In the genomic region with DNA sequence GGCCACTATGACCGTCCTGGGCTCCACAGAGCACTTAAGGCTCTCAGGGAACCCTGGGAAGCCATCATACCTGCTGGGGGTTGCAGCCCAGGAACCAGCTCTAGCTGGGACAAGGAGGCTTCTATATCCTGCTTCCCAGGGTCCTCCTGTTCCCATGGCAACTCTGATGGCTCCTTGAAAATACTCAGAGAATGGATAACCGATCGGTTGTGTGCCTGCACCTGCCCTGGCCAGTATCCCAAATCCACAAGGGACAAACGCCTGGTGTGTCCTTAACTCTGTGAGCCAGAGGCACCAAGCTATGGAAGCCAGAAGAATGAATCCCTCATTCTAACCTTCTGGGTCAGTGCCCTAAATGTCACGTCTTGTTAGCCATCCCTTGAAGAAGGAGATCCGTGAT, we compare ENCODE assay signal across 15 mouse cellular contexts.
DNase-seq lines count a peak whose midpoint lies in the region; ATAC-seq and TF ChIP-seq lines count a peak whose summit lies in the region.
"Had no signal": no experiment of that assay in that cellular context is flagged by ENCODE, and none has a peak within 500 bp of the region (broad histone marks: within the 10 kb centered on the region; RNA-seq: fewer than 3 reads in every experiment).

No protein-coding gene starts in this region.

- 0 out of 2 replicates have a peak overlapping the region, but pooled peaks have one; percentile 12 for H3K4me2 ChIP-seq in heart, embryonic 16.5 days (ENCODE audit: low read depth, low read length)
- peak overlapping the region; percentile 18; the same call in 1 of the 2 replicates for H3K4me2 ChIP-seq in embryonic facial prominence, embryonic 14.5 days (ENCODE audit: low read depth, low read length)
- no peak overlapping the region for H3K4me2 ChIP-seq in midbrain, postnatal 0 days (ENCODE audit: low read depth, low read length, poor library complexity, severe bottlenecking)
- H3K4me2 ChIP-seq: intestine, embryonic 15.5 days had no signal

- H3K4me3 ChIP-seq in heart, embryonic 16.5 days (ENCODE audit: low read length), result no peak overlapping the region
- H3K4me3 ChIP-seq in heart, adult 2 months, result no peak overlapping the region
- no peak overlapping the region for H3K4me3 ChIP-seq in embryonic facial prominence, embryonic 14.5 days (ENCODE audit: low read depth, low read length)
- H3K4me3 ChIP-seq in midbrain, postnatal 0 days (ENCODE audit: low read depth, low read length), result no peak overlapping the region
- H3K4me3 ChIP-seq: intestine, embryonic 15.5 days had no signal

- no peaks in the 10 kb centered on the region for H3K27me3 ChIP-seq in heart, embryonic 16.5 days (ENCODE audit: control insufficient read depth, insufficient read depth, low read length)
- H3K27me3 ChIP-seq in heart, adult 2 months (ENCODE audit: control insufficient read depth, insufficient read depth, low read length), result no peaks in the 10 kb centered on the region
- H3K27me3 ChIP-seq in embryonic facial prominence, embryonic 14.5 days (replicated peaks; ENCODE audit: control insufficient read depth, insufficient read depth, low read length), result no peaks in the 10 kb centered on the region
- no peaks in the 10 kb centered on the region for H3K27me3 ChIP-seq in midbrain, postnatal 0 days (ENCODE audit: insufficient read depth, low read length)
- H3K27me3 ChIP-seq: intestine, embryonic 15.5 days had no signal

- no peak for DNase-seq in heart, adult 2 months
- peak; percentile 51 for DNase-seq in brain, embryonic 14.5 days (ENCODE audit: low read depth)
- DNase-seq in embryonic facial prominence, embryonic 14.5 days (ENCODE audit: low spot score), result peak; percentile 27
- peak; percentile 48 for DNase-seq in midbrain, postnatal 0 days (ENCODE audit: low spot score)
- DNase-seq in lung, postnatal 14 days, result no peak
- DNase-seq: adrenal gland, postnatal 10 days; cerebellum, adult 2 months; gastrocnemius, postnatal 36 days; heart, postnatal 10 days; kidney, postnatal 10 days; thymus, adult 18-20 months had no signal

- H3K27ac ChIP-seq in heart, embryonic 16.5 days (ENCODE audit: low read length), result no peak overlapping the region
- H3K27ac ChIP-seq in heart, adult 2 months, result no peak overlapping the region
- H3K27ac ChIP-seq in embryonic facial prominence, embryonic 14.5 days (replicated peaks; ENCODE audit: low read depth, low read length), result no peak overlapping the region
- no peak overlapping the region for H3K27ac ChIP-seq in midbrain, postnatal 0 days (ENCODE audit: low read depth, low read length)
- H3K27ac ChIP-seq: intestine, embryonic 15.5 days had no signal

- no peaks in the 10 kb centered on the region for H3K79me2 ChIP-seq in heart, adult 2 months (replicated peaks; ENCODE audit: control insufficient read depth, insufficient read depth, low read length)

- 43% methylated on average over 6 of the region's 6 CpGs for WGBS in heart, embryonic 16.5 days
- whole genome bisulfite sequencing in heart, adult 2 months, result 48% methylated on average over 6 of the region's 6 CpGs
- WGBS in embryonic facial prominence, embryonic 14.5 days, result 34% methylated on average over 6 of the region's 6 CpGs
- 18% methylated on average over 6 of the region's 6 CpGs for WGBS in midbrain, postnatal 0 days

- peaks cover 7% of the 10 kb centered on the region; the same call in 1 of the 2 replicates for H3K9me3 ChIP-seq in heart, embryonic 16.5 days (replicated peaks; ENCODE audit: control insufficient read depth, low read length)
- peaks cover 3% of the 10 kb centered on the region; the same call in 1 of the 2 replicates for H3K9me3 ChIP-seq in embryonic facial prominence, embryonic 14.5 days (ENCODE audit: control insufficient read depth, low read length)
- no peaks in the 10 kb centered on the region for H3K9me3 ChIP-seq in midbrain, postnatal 0 days (ENCODE audit: low read length)
- H3K9me3 ChIP-seq: intestine, embryonic 15.5 days had no signal

- no peak for TF ChIP-seq CTCF in heart, adult 2 months (IDR thresholded peaks at IDR 0.05)
- TF ChIP-seq CTCF in brain, embryonic 14.5 days (IDR thresholded peaks at IDR 0.05; ENCODE audit: borderline replicate concordance, extremely low read depth, insufficient read depth, insufficient read length), result no peak
- no peak for TF ChIP-seq CTCF in midbrain, postnatal 0 days (IDR thresholded peaks at IDR 0.05)

- H3K4me1 ChIP-seq in heart, embryonic 16.5 days (ENCODE audit: control insufficient read depth, insufficient read depth, low read length), result no peaks in the 10 kb centered on the region
- no peaks in the 10 kb centered on the region for H3K4me1 ChIP-seq in heart, adult 2 months (ENCODE audit: control insufficient read depth, insufficient read depth, low read length)
- H3K4me1 ChIP-seq in embryonic facial prominence, embryonic 14.5 days (ENCODE audit: control insufficient read depth, insufficient read depth, low read length), result peaks cover 7% of the 10 kb centered on the region; the same call in 1 of the 2 replicates
- H3K4me1 ChIP-seq in midbrain, postnatal 0 days (ENCODE audit: insufficient read depth, low read length), result no peaks in the 10 kb centered on the region
- H3K4me1 ChIP-seq: intestine, embryonic 15.5 days had no signal

- TF ChIP-seq EP300 in heart, adult 2 months (IDR thresholded peaks at IDR 0.05; ENCODE audit: insufficient read depth, low read depth, low read length), result no peak

- no peaks in the 10 kb centered on the region for H3K36me3 ChIP-seq in heart, embryonic 16.5 days (ENCODE audit: control insufficient read depth, insufficient read depth)
- H3K36me3 ChIP-seq in heart, adult 2 months (ENCODE audit: control insufficient read depth, insufficient read depth, low read length), result no peaks in the 10 kb centered on the region
- no peaks in the 10 kb centered on the region for H3K36me3 ChIP-seq in embryonic facial prominence, embryonic 14.5 days (ENCODE audit: control insufficient read depth, insufficient read depth, low read length)
- no peaks in the 10 kb centered on the region for H3K36me3 ChIP-seq in midbrain, postnatal 0 days (ENCODE audit: insufficient read depth, low read length)
- H3K36me3 ChIP-seq: intestine, embryonic 15.5 days had no signal

- TF ChIP-seq POLR2A in heart, adult 2 months (IDR thresholded peaks at IDR 0.05; ENCODE audit: insufficient read depth, low read depth, low read length), result no peak
- no peak for TF ChIP-seq POLR2A in brain, embryonic 14.5 days (IDR thresholded peaks at IDR 0.05; ENCODE audit: borderline replicate concordance, extremely low read depth, insufficient read depth, insufficient read length, poor library complexity, severe bottlenecking)

- intact Hi-C loops in heart, adult 2 months (cut with DNase I), result no loop called here

- no peak overlapping the region for H3K9ac ChIP-seq in heart, embryonic 16.5 days (ENCODE audit: low read length)
- no peak overlapping the region for H3K9ac ChIP-seq in heart, adult 2 months (ENCODE audit: low read depth, low read length)
- no peak overlapping the region for H3K9ac ChIP-seq in embryonic facial prominence, embryonic 14.5 days (ENCODE audit: low read depth, low read length)
- no peak overlapping the region for H3K9ac ChIP-seq in midbrain, postnatal 0 days (replicated peaks; ENCODE audit: low read length, poor library complexity, severe bottlenecking)
- H3K9ac ChIP-seq: intestine, embryonic 15.5 days had no signal

- no peak for ATAC-seq in heart, embryonic 16.5 days (replicated peaks; ENCODE audit: extremely low read depth, insufficient read depth, low FRiP score)
- ATAC-seq in embryonic facial prominence, embryonic 14.5 days (ENCODE audit: low read depth), result no peak
- no peak for ATAC-seq in midbrain, postnatal 0 days (ENCODE audit: low FRiP score)
- no peak for ATAC-seq in megakaryocyte-erythroid progenitor cell, adult 5-6 weeks (replicated peaks; ENCODE audit: low FRiP score, low TSS enrichment, poor library complexity, severe bottlenecking)
- ATAC-seq: CD4-positive, CD25-positive, alpha-beta regulatory T cell, adult 4 months; intestine, embryonic 15.5 days had no signal

Comparison
In these comparisons a context has a peak if more than half of its experiments do, and no peak if none do; other contexts are left out.
1. DNase-seq: peak in brain, embryonic 14.5 days (single experiment), embryonic facial prominence, embryonic 14.5 days (single experiment) and midbrain, postnatal 0 days (single experiment); none in heart, adult 2 months (0 of 2) and lung, postnatal 14 days (single experiment).